ENCODE assay signal across 17 mouse cellular contexts in genomic region chrX:98301924-98302323, GRCm38 (mm10).
"Had no signal": no experiment of that assay in that cellular context is flagged by ENCODE, and none has a peak within 500 bp of the region (broad histone marks: within the 10 kb centered on the region; RNA-seq: fewer than 3 reads in every experiment).

No protein-coding gene starts in this region.

- DNase-seq: gastrocnemius, adult 2 months; gastrocnemius, postnatal 10 days; gastrocnemius, postnatal 25 days; heart, adult 18-20 months; heart, postnatal 14 days; heart, postnatal 36 days; kidney, adult 11 months; kidney, adult 2 months; kidney, adult 9 months; kidney, postnatal 14 days; kidney, postnatal 36 days; layer of hippocampus, adult 9-11 months; layer of hippocampus, postnatal 36 days; left cerebral cortex, postnatal 4 days had no signal

- ATAC-seq: hindbrain, postnatal 0 days; intestine, embryonic 16.5 days; liver, embryonic 12.5 days had no signal
